Mouse (Mus musculus) liver, adult 2 months (tissue): ENCODE results near the gene Rgs5.

ENCODE experiments used
- CTCF ChIP-seq: fragments of 200-500 bp; IDR thresholded peaks from 2 replicates; pipeline ENCODE4 v1.5.1; 2011; ENCODE audit warnings: low read depth, low read length, control low read depth
- POLR2A ChIP-seq: fragments of 200-500 bp; IDR thresholded peaks from 2 replicates; pipeline ENCODE4 v1.6.1; 2011; ENCODE audit warnings: low read length, control low read depth; ENCODE audit not compliant: insufficient read depth; ENCODE audit errors: extremely low read depth

GRCm38 (mm10) chr1:169659479-169659878 is 4.2 kb downstream of the Rgs5 start:
- TF ChIP-seq POLR2A (no peak), CTCF (no peak)
